Mouse (Mus musculus) c-Kit-positive CD71-positive TER-119-positive erythroid progenitor cells, embryonic 14.5 days (primary cell): ENCODE results near the gene Mcpt1.
"Not testable (repeated sequence)": the region's sequence is repeated elsewhere in the genome, so short reads cannot be mapped to it uniquely, and the experiment has no call there.

Experiments
- DNase-seq: peaks from one replicate; pipeline ENCODE4 v3.0.0-alpha.2; 2013; ENCODE audit warnings: low spot score

Gene Mcpt1

GRCm38 (mm10) chr14:56017671-56018070 is at the start of gene Mcpt1:
Gene Mcpt1, plus strand, starts transcription at chr14:56017971.
- not testable (repeated sequence) for DNase-seq

- DNase-seq = peak; percentile 2
Measured at GRCm38 (mm10) chr14:55987464-55987863, 30.3 kb upstream of the Mcpt1 start.

GRCm38 (mm10) chr14:56013147-56013546 is 4.6 kb upstream of the Mcpt1 start:
- no peak for DNase-seq

- DNase-seq = no peak
Measured at GRCm38 (mm10) chr14:56013924-56014323, 3.8 kb upstream of the Mcpt1 start.

GRCm38 (mm10) chr14:56019446-56019845 is 1.7 kb downstream of the Mcpt1 start:
- DNase-seq = no peak

- peak; percentile 73 for DNase-seq
Measured at GRCm38 (mm10) chr14:56021305-56021704, 3.5 kb downstream of the Mcpt1 start.

GRCm38 (mm10) chr14:56030395-56030794 is 12.6 kb downstream of the Mcpt1 start, which contains the start of gene Mcpt9:
Gene Mcpt9, minus strand, starts transcription at chr14:56030495.
- not testable (repeated sequence) for DNase-seq

- no peak for DNase-seq
Measured at GRCm38 (mm10) chr14:56034433-56034832, 16.7 kb downstream of the Mcpt1 start.

GRCm38 (mm10) chr14:56041792-56042191 is 24.0 kb downstream of the Mcpt1 start, which contains the start of gene Mcpt2:
Gene Mcpt2, plus strand, starts transcription at chr14:56042041.
- DNase-seq = not testable (repeated sequence)

GRCm38 (mm10) chr14:56055408-56055807 is 37.6 kb downstream of the Mcpt1 start:
- DNase-seq = no peak

GRCm38 (mm10) chr14:56057722-56058121 is 40.0 kb downstream of the Mcpt1 start:
- no peak for DNase-seq

- not testable (repeated sequence) for DNase-seq
Measured at GRCm38 (mm10) chr14:56062213-56062612, 44.4 kb downstream of the Mcpt1 start, which contains the start of gene Mcpt4. Gene Mcpt4, minus strand, starts transcription at chr14:56062313.
